Mouse (Mus musculus): ENCODE data around the gene Kdelc2. TPM values are rescaled to one million over a fixed set of nuclear protein-coding genes. Genes with fewer than 3 reads are reported as not detected.

The Kdelc2 gene
- total RNA-seq, 1 experiment: 5.5 TPM

- no peaks in the 10 kb centered on the region for H3K36me3 ChIP-seq (ENCODE audit: control insufficient read depth, insufficient read depth, low read length, poor library complexity, severe bottlenecking)
- H3K9me3 ChIP-seq (ENCODE audit: control insufficient read depth, insufficient read depth, low read depth, low read length): no peaks in the 10 kb centered on the region
- peak overlapping the region; percentile 64 to 76 for H3K4me3 ChIP-seq (ENCODE audit: insufficient read depth in 1 of 2, low read depth in 1 of 2, low read length in 2 of 2, poor library complexity in 1 of 2, severe bottlenecking in 1 of 2)
- peak overlapping the region; percentile 80 for H3K9ac ChIP-seq (ENCODE audit: insufficient read depth, low read depth, low read length, poor library complexity, severe bottlenecking)
- peak; percentile 94 for DNase-seq (ENCODE audit: low read depth, low spot score)
- H3K4me1 ChIP-seq (ENCODE audit: control insufficient read depth in 2 of 2, insufficient read depth in 2 of 2, low read length in 2 of 2, poor library complexity in 1 of 2): peaks cover 4 to 7% of the 10 kb centered on the region in 2 experiments
- TF ChIP-seq HCFC1 (IDR thresholded peaks at IDR 0.05; ENCODE audit: borderline replicate concordance, insufficient read depth, low read length) (0 out of 2 replicates have a peak, but pooled peaks have one; percentile 16), CHD2 (IDR thresholded peaks at IDR 0.05; ENCODE audit: low read depth, low read length) (no peak)
- peak overlapping the region; percentile 48; the same call in 1 of the 2 replicates for H3K27ac ChIP-seq (ENCODE audit: insufficient read depth, low read depth, low read length, poor library complexity, severe bottlenecking)
- in situ Hi-C loops (cut with MboI; ENCODE audit: low sequenced_read_pairs in 2 of 2, unreplicated experiment in 2 of 2): no loop called here
Observed at GRCm38 (mm10) chr9:53404753-53405722, 21.2 kb downstream of the Kdelc2 start.

- no peak for DNase-seq (ENCODE audit: low read depth, low spot score)
- Histone ChIP-seq H3K9ac (ENCODE audit: insufficient read depth, low read depth, low read length, poor library complexity, severe bottlenecking) (no peak overlapping the region), H3K4me1 (ENCODE audit: control insufficient read depth in 2 of 2, insufficient read depth in 2 of 2, low read length in 2 of 2, poor library complexity in 1 of 2) (peaks cover 0 to 2% of the 10 kb centered on the region in 2 experiments; a peak in 2 of 4 replicates), H3K9me3 (ENCODE audit: control insufficient read depth, insufficient read depth, low read depth, low read length) (no peaks in the 10 kb centered on the region), H3K27ac (ENCODE audit: insufficient read depth, low read depth, low read length, poor library complexity, severe bottlenecking) (no peak overlapping the region), H3K4me3 (ENCODE audit: insufficient read depth in 1 of 2, low read depth in 1 of 2, low read length in 2 of 2, poor library complexity in 1 of 2, severe bottlenecking in 1 of 2) (no peak overlapping the region), H3K36me3 (ENCODE audit: control insufficient read depth, insufficient read depth, low read length, poor library complexity, severe bottlenecking) (no peaks in the 10 kb centered on the region)
- in situ Hi-C loops (cut with MboI; ENCODE audit: low sequenced_read_pairs in 2 of 2, unreplicated experiment in 2 of 2): no loop called here
- no peak for TF ChIP-seq ZNF384 (IDR thresholded peaks at IDR 0.05; ENCODE audit: low read depth, low read length)
Observed at GRCm38 (mm10) chr9:53408548-53408947, 24.7 kb downstream of the Kdelc2 start.

GRCm38 (mm10) chr9:53408953-53409361 lies 25.1 kb downstream of the Kdelc2 start:
- TF ChIP-seq CHD2 (IDR thresholded peaks at IDR 0.05; ENCODE audit: low read depth, low read length): no peak
- TF ChIP-seq ZNF384 (IDR thresholded peaks at IDR 0.05; ENCODE audit: low read depth, low read length): no peak
- no peak for TF ChIP-seq MAFK (IDR thresholded peaks at IDR 0.05; ENCODE audit: insufficient read depth, low read depth, low read length)
- no peak for TF ChIP-seq HCFC1 (IDR thresholded peaks at IDR 0.05; ENCODE audit: borderline replicate concordance, insufficient read depth, low read length)
- TF ChIP-seq ZC3H11A (IDR thresholded peaks at IDR 0.05; ENCODE audit: borderline replicate concordance, low read depth, low read length): no peak

GRCm38 (mm10) chr9:53409427-53409826 lies 25.6 kb downstream of the Kdelc2 start:
- Histone ChIP-seq H3K9me3 (ENCODE audit: control insufficient read depth, insufficient read depth, low read depth, low read length) (no peaks in the 10 kb centered on the region), H3K4me3 (ENCODE audit: insufficient read depth in 1 of 2, low read depth in 1 of 2, low read length in 2 of 2, poor library complexity in 1 of 2, severe bottlenecking in 1 of 2) (no peak overlapping the region), H3K4me1 (ENCODE audit: control insufficient read depth in 2 of 2, insufficient read depth in 2 of 2, low read length in 2 of 2, poor library complexity in 1 of 2) (peaks cover 0 to 2% of the 10 kb centered on the region in 2 experiments; a peak in 2 of 4 replicates), H3K36me3 (ENCODE audit: control insufficient read depth, insufficient read depth, low read length, poor library complexity, severe bottlenecking) (no peaks in the 10 kb centered on the region), H3K27ac (ENCODE audit: insufficient read depth, low read depth, low read length, poor library complexity, severe bottlenecking) (no peak overlapping the region), H3K9ac (ENCODE audit: insufficient read depth, low read depth, low read length, poor library complexity, severe bottlenecking) (no peak overlapping the region)
- in situ Hi-C loops (cut with MboI; ENCODE audit: low sequenced_read_pairs in 2 of 2, unreplicated experiment in 2 of 2): no loop called here
- TF ChIP-seq ZNF384 (IDR thresholded peaks at IDR 0.05; ENCODE audit: low read depth, low read length) (no peak), HCFC1 (IDR thresholded peaks at IDR 0.05; ENCODE audit: borderline replicate concordance, insufficient read depth, low read length) (no peak), MAFK (IDR thresholded peaks at IDR 0.05; ENCODE audit: insufficient read depth, low read depth, low read length) (no peak), CHD2 (IDR thresholded peaks at IDR 0.05; ENCODE audit: low read depth, low read length) (no peak), ZC3H11A (IDR thresholded peaks at IDR 0.05; ENCODE audit: borderline replicate concordance, low read depth, low read length) (no peak)
- DNase-seq (ENCODE audit: low read depth, low spot score): no peak

More at GRCm38 (mm10) chr9:53408953-53409361, 25.1 kb downstream of the Kdelc2 start:
- Histone ChIP-seq H3K9ac (ENCODE audit: insufficient read depth, low read depth, low read length, poor library complexity, severe bottlenecking) (no peak overlapping the region), H3K4me3 (ENCODE audit: insufficient read depth in 1 of 2, low read depth in 1 of 2, low read length in 2 of 2, poor library complexity in 1 of 2, severe bottlenecking in 1 of 2) (no peak overlapping the region), H3K9me3 (ENCODE audit: control insufficient read depth, insufficient read depth, low read depth, low read length) (no peaks in the 10 kb centered on the region), H3K27ac (ENCODE audit: insufficient read depth, low read depth, low read length, poor library complexity, severe bottlenecking) (no peak overlapping the region), H3K36me3 (ENCODE audit: control insufficient read depth, insufficient read depth, low read length, poor library complexity, severe bottlenecking) (no peaks in the 10 kb centered on the region), H3K4me1 (ENCODE audit: control insufficient read depth in 2 of 2, insufficient read depth in 2 of 2, low read length in 2 of 2, poor library complexity in 1 of 2) (peaks cover 0 to 2% of the 10 kb centered on the region in 2 experiments; a peak in 2 of 4 replicates)
- in situ Hi-C loops (cut with MboI; ENCODE audit: low sequenced_read_pairs in 2 of 2, unreplicated experiment in 2 of 2): no loop called here
- DNase-seq (ENCODE audit: low read depth, low spot score): no peak

All from ES-E14 (cell line).